Mouse (Mus musculus) limb, embryonic 11.5 days (tissue): ENCODE data around the gene Chd3. TPM values are rescaled to one million over a fixed set of nuclear protein-coding genes. Genes with fewer than 3 reads are reported as not detected.

Source experiments
- ATAC-seq: fragments of 200-750 bp; cut with Nextera tagmentation; 2 replicates; pipeline ENCODE4 v1.8.0; 2017; ENCODE audit warnings: low read depth; ENCODE audit not compliant: insufficient number of reproducible peaks, low FRiP score, low TSS enrichment
- DNase-seq: peaks from one replicate; pipeline ENCODE4 v3.0.0-alpha.2; 2015; ENCODE audit warnings: low spot score
- H3K27ac ChIP-seq: fragments of 300-500 bp; sonication (generic); replicated peaks from 2 replicates; pipeline ENCODE4 v1.5.1; 2014; ENCODE audit warnings: low read depth, mild to moderate bottlenecking, low read length
- H3K27me3 ChIP-seq: fragments of 300-500 bp; sonication (generic); 2 replicates; pipeline ENCODE4 v1.6.1; 2014; ENCODE audit warnings: mild to moderate bottlenecking, low read length, mixed read lengths; ENCODE audit not compliant: control insufficient read depth, insufficient read depth
- H3K36me3 ChIP-seq: fragments of 300-500 bp; sonication (generic); 2 replicates; pipeline ENCODE4 v1.6.1; 2014; ENCODE audit warnings: mild to moderate bottlenecking, low read length, moderate library complexity, mixed read lengths; ENCODE audit not compliant: control insufficient read depth, insufficient read depth
- H3K4me1 ChIP-seq: fragments of 300-500 bp; sonication (generic); 2 replicates; pipeline ENCODE4 v1.6.1; 2014; ENCODE audit warnings: low read length, mixed read lengths; ENCODE audit not compliant: control insufficient read depth, insufficient read depth
- H3K4me2 ChIP-seq: fragments of 300-500 bp; sonication (generic); 2 replicates; pipeline ENCODE4 v1.6.1; 2014; ENCODE audit warnings: low read depth, mild to moderate bottlenecking, moderate library complexity; ENCODE audit not compliant: severe bottlenecking
- H3K4me3 ChIP-seq: fragments of 300-500 bp; sonication (generic); 2 replicates; pipeline ENCODE4 v1.5.1; 2014; ENCODE audit warnings: low read depth, low read length
- H3K9ac ChIP-seq: fragments of 300-500 bp; sonication (generic); 2 replicates; pipeline ENCODE4 v1.6.1; 2014; ENCODE audit warnings: mild to moderate bottlenecking, low read length
- H3K9me3 ChIP-seq: fragments of 300-500 bp; sonication (generic); 2 replicates; pipeline ENCODE4 v1.6.1; 2016; ENCODE audit warnings: low read length; ENCODE audit not compliant: control insufficient read depth
- WGBS: fragments of 180-500 bp; shearing (Covaris S2); extraction: QIAGEN DNeasy Blood & Tissue Kit; methylation state at CpG from one replicate; pipeline ENCODE4 v1.1.7; 2014; 5-methylcytosine and 5-hydroxymethylcytosine counted together
- polyA plus RNA-seq: library from polyadenylated mRNA; unstranded; fragments of >200 nt; fragmentation: Nextera tagmentation; extraction: Ambion mirVana; gene quantifications from 2 replicates; pipeline ENCODE4 v1.2.1, GENCODE M21; 2014

Chd3 gene
- polyA plus RNA-seq, 1 experiment from 2014 or later: 58.6 TPM

- H3K9me3 ChIP-seq: no peaks in the 10 kb centered on the region
- no peak overlapping the region for H3K27ac ChIP-seq
- ATAC-seq (no peak), DNase-seq (no peak)
- no peak overlapping the region for H3K9ac ChIP-seq
- no peaks in the 10 kb centered on the region for H3K27me3 ChIP-seq
- WGBS: 80% methylated on average over 7 of the region's 7 CpGs
- no peak overlapping the region for H3K4me3 ChIP-seq
- no peaks in the 10 kb centered on the region for H3K36me3 ChIP-seq
- H3K4me1 ChIP-seq: 0 out of 2 replicates have a peak, but pooled peaks cover 3% of the 10 kb centered on the region
- H3K4me2 ChIP-seq: no peak overlapping the region
These were observed 17.6 kb upstream of the Chd3 start for GRCm38 (mm10) chr11:69386758-69387157.

- DNase-seq (no peak), ATAC-seq (no peak)
- Histone ChIP-seq H3K36me3 (no peaks in the 10 kb centered on the region), H3K4me2 (no peak overlapping the region), H3K27ac (no peak overlapping the region), H3K4me3 (no peak overlapping the region), H3K27me3 (no peaks in the 10 kb centered on the region), H3K9ac (no peak overlapping the region), H3K9me3 (no peaks in the 10 kb centered on the region), H3K4me1 (0 out of 2 replicates have a peak, but pooled peaks cover 2% of the 10 kb centered on the region)
- 80% methylated on average over 6 of the region's 6 CpGs for WGBS
These were observed 15.8 kb upstream of the Chd3 start for GRCm38 (mm10) chr11:69384979-69385378.

- no peak overlapping the region for H3K9ac ChIP-seq
- H3K4me1 ChIP-seq: no peaks in the 10 kb centered on the region
- H3K9me3 ChIP-seq: no peaks in the 10 kb centered on the region
- no peak overlapping the region for H3K4me2 ChIP-seq
- DNase-seq (no peak), ATAC-seq (no peak)
- WGBS: 73% methylated on average over 10 of the region's 10 CpGs
- H3K27ac ChIP-seq: no peak overlapping the region
- no peak overlapping the region for H3K4me3 ChIP-seq
- H3K27me3 ChIP-seq: no peaks in the 10 kb centered on the region
- H3K36me3 ChIP-seq: no peaks in the 10 kb centered on the region
These were observed 13.4 kb upstream of the Chd3 start for GRCm38 (mm10) chr11:69382478-69383105.

GRCm38 (mm10) chr11:69381356-69381755, 12.2 kb upstream of the Chd3 start:
- no peak overlapping the region for H3K4me3 ChIP-seq
- DNase-seq (no peak), ATAC-seq (no peak)
- no peak overlapping the region for H3K4me2 ChIP-seq
- H3K27ac ChIP-seq: no peak overlapping the region
- no peaks in the 10 kb centered on the region for H3K9me3 ChIP-seq
- no peaks in the 10 kb centered on the region for H3K36me3 ChIP-seq
- no peaks in the 10 kb centered on the region for H3K4me1 ChIP-seq
- H3K27me3 ChIP-seq: no peaks in the 10 kb centered on the region
- WGBS: 80% methylated on average over 6 of the region's 6 CpGs
- no peak overlapping the region for H3K9ac ChIP-seq

GRCm38 (mm10) chr11:69379600-69379999, 10.4 kb upstream of the Chd3 start:
- H3K36me3 ChIP-seq: no peaks in the 10 kb centered on the region
- WGBS: 86% methylated on average over 3 of the region's 3 CpGs
- no peak for DNase-seq

GRCm38 (mm10) chr11:69377766-69378165, 8.6 kb upstream of the Chd3 start:
- Histone ChIP-seq H3K36me3 (peaks cover 2% of the 10 kb centered on the region; the same call in 1 of the 2 replicates), H3K9me3 (no peaks in the 10 kb centered on the region), H3K27me3 (no peaks in the 10 kb centered on the region), H3K27ac (no peak overlapping the region), H3K4me1 (no peaks in the 10 kb centered on the region), H3K4me2 (no peak overlapping the region), H3K4me3 (no peak overlapping the region), H3K9ac (no peak overlapping the region)
- ATAC-seq: no peak
- WGBS: 80% methylated on average over 3 of the region's 3 CpGs
- DNase-seq: no peak

More at GRCm38 (mm10) chr11:69379600-69379999, 10.4 kb upstream of the Chd3 start:
- Histone ChIP-seq H3K27ac (no peak overlapping the region), H3K4me3 (no peak overlapping the region), H3K9ac (no peak overlapping the region), H3K4me1 (no peaks in the 10 kb centered on the region), H3K9me3 (no peaks in the 10 kb centered on the region), H3K4me2 (no peak overlapping the region), H3K27me3 (no peaks in the 10 kb centered on the region)
- ATAC-seq: no peak

- DNase-seq: no peak
- 91% methylated on average over 4 of the region's 4 CpGs for WGBS
These were observed 6.4 kb upstream of the Chd3 start for GRCm38 (mm10) chr11:69375646-69376045.

GRCm38 (mm10) chr11:69373223-69373965, 4.2 kb upstream of the Chd3 start:
- no peak overlapping the region for H3K4me3 ChIP-seq
- peaks cover 2% of the 10 kb centered on the region; the same call in 1 of the 2 replicates for H3K36me3 ChIP-seq
- peaks cover 7% of the 10 kb centered on the region for H3K4me1 ChIP-seq
- DNase-seq (no peak), ATAC-seq (no peak)
- no peak overlapping the region for H3K27ac ChIP-seq
- no peaks in the 10 kb centered on the region for H3K9me3 ChIP-seq
- H3K27me3 ChIP-seq: no peaks in the 10 kb centered on the region
- no peak overlapping the region for H3K9ac ChIP-seq
- 89% methylated on average over 16 of the region's 16 CpGs for WGBS
- no peak overlapping the region for H3K4me2 ChIP-seq

More at GRCm38 (mm10) chr11:69375646-69376045, 6.4 kb upstream of the Chd3 start:
- Histone ChIP-seq H3K4me3 (no peak overlapping the region), H3K4me2 (no peak overlapping the region), H3K4me1 (peaks cover 7% of the 10 kb centered on the region), H3K9ac (no peak overlapping the region), H3K9me3 (no peaks in the 10 kb centered on the region), H3K27ac (no peak overlapping the region), H3K36me3 (peaks cover 2% of the 10 kb centered on the region; the same call in 1 of the 2 replicates), H3K27me3 (no peaks in the 10 kb centered on the region)
- ATAC-seq: no peak
